Mouse (Mus musculus) kidney, embryonic 15.5 days (tissue): ENCODE measurements at regions not wholly inside any gene's neighbourhood (a gene's known extent, or its start where the extent isn't known, plus 50 kb on each side); places are given as distances from the start of the nearest gene placed in this dataset.

Experiments used
- ATAC-seq: fragments of 200-750 bp; cut with Nextera tagmentation; replicated peaks from 2 replicates; pipeline ENCODE4 v1.8.0; 2017; ENCODE audit warnings: moderate TSS enrichment; ENCODE audit not compliant: low FRiP score
- H3K27ac ChIP-seq: fragments of 300-500 bp; sonication (generic); 2 replicates; pipeline ENCODE4 v1.5.1; 2015; ENCODE audit warnings: mild to moderate bottlenecking, inconsistent platforms
- H3K27me3 ChIP-seq: fragments of 300-500 bp; sonication (generic); 2 replicates; pipeline ENCODE4 v1.6.1; 2015; ENCODE audit warnings: inconsistent platforms
- H3K36me3 ChIP-seq: fragments of 300-500 bp; sonication (generic); 2 replicates; pipeline ENCODE4 v1.6.1; 2015; ENCODE audit warnings: inconsistent platforms
- H3K4me1 ChIP-seq: fragments of 300-500 bp; sonication (generic); 2 replicates; pipeline ENCODE4 v1.6.1; 2015; ENCODE audit warnings: inconsistent platforms
- H3K4me2 ChIP-seq: fragments of 300-500 bp; sonication (generic); 2 replicates; pipeline ENCODE4 v1.6.1; 2015; ENCODE audit warnings: moderate library complexity, mild to moderate bottlenecking, inconsistent platforms
- H3K4me3 ChIP-seq: fragments of 300-500 bp; sonication (generic); replicated peaks from 2 replicates; pipeline ENCODE4 v1.5.1; 2015; ENCODE audit warnings: mild to moderate bottlenecking, inconsistent platforms
- H3K9ac ChIP-seq: fragments of 300-500 bp; sonication (generic); 2 replicates; pipeline ENCODE4 v1.6.1; 2015; ENCODE audit warnings: mild to moderate bottlenecking, inconsistent platforms
- H3K9me3 ChIP-seq: fragments of 300-500 bp; sonication (generic); replicated peaks from 2 replicates; pipeline ENCODE4 v1.6.1; 2016; ENCODE audit warnings: inconsistent platforms
- WGBS: fragments of 180-500 bp; shearing (Covaris S2); methylation state at CpG from one replicate; pipeline ENCODE4 v1.1.7; 2015; ENCODE audit warnings: mixed read lengths; 5-methylcytosine and 5-hydroxymethylcytosine counted together

DNA sequence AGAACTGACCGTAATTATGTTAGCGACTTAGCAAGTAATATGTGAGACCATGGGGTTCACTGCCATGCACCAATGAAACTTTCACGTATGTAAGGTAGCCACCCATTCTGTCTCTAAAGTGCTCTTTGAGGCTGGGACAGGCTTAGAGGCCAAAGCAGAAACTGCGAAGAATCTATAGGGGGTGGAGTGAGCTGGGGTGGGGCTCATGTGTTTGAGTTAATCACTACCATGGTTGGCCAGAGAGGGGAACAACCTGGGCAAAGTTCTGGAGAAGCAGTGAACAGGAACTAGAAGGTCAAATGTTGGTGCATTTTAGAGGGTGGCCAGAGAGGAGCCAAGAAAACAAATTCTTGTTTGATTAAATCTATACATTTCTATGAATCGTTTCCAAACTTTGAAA lies 136.4 kb downstream of the Tmem17 start:
- no peak overlapping the region for H3K9ac ChIP-seq
- H3K27ac ChIP-seq: peak overlapping the region; percentile 37; the same call in 1 of the 2 replicates
- no peaks in the 10 kb centered on the region for H3K9me3 ChIP-seq
- no peaks in the 10 kb centered on the region for H3K36me3 ChIP-seq
- WGBS: 80% methylated on average over 5 of the region's 5 CpGs
- H3K4me3 ChIP-seq: no peak overlapping the region
- 0 out of 2 replicates have a peak, but pooled peaks cover 5% of the 10 kb centered on the region for H3K4me1 ChIP-seq
- no peak overlapping the region for H3K4me2 ChIP-seq
- ATAC-seq: peak; percentile 78
- no peaks in the 10 kb centered on the region for H3K27me3 ChIP-seq

- no peak for ATAC-seq
- Histone ChIP-seq H3K9me3 (no peaks in the 10 kb centered on the region), H3K4me2 (no peak overlapping the region)
These were observed 138.9 kb downstream of the Tmem17 start for GRCm38 (mm10) chr11:22650771-22651170.

GRCm38 (mm10) chr11:22651313-22651712 lies 139.4 kb downstream of the Tmem17 start:
- Histone ChIP-seq H3K9ac (no peak overlapping the region), H3K9me3 (no peaks in the 10 kb centered on the region), H3K4me1 (0 out of 2 replicates have a peak, but pooled peaks cover under 1% of the 10 kb centered on the region), H3K4me3 (no peak overlapping the region), H3K36me3 (no peaks in the 10 kb centered on the region), H3K27me3 (no peaks in the 10 kb centered on the region), H3K27ac (no peak overlapping the region), H3K4me2 (no peak overlapping the region)
- no peak for ATAC-seq
- WGBS: 77% methylated on average over 1 of the region's 1 CpGs

More at GRCm38 (mm10) chr11:22650771-22651170, 138.9 kb downstream of the Tmem17 start:
- Histone ChIP-seq H3K4me1 (0 out of 2 replicates have a peak, but pooled peaks cover 5% of the 10 kb centered on the region), H3K27ac (no peak overlapping the region), H3K36me3 (no peaks in the 10 kb centered on the region), H3K4me3 (no peak overlapping the region), H3K9ac (no peak overlapping the region), H3K27me3 (no peaks in the 10 kb centered on the region)
- WGBS: 90% methylated on average over 10 of the region's 10 CpGs

DNA sequence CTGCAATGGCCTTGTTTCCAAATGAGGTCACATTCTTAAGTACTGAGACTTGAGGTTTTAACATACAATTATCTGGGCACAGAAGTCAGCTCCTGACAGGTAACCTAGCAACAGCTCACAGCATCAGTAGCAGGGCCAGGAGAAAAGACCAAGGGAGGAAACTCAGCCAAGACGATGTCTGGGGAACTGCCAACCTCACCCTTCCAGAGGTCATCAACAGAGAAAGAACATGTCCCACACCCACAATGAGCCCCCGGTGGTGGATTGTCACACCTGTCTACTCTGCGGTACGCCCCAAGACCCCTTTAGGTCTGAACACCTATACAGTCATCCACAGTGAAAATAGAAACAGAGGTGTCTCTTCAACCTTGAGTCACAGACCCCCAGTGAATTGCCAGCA lies 140.0 kb downstream of the Tmem17 start:
- Histone ChIP-seq H3K27me3 (no peaks in the 10 kb centered on the region), H3K4me1 (no peaks in the 10 kb centered on the region), H3K4me3 (no peak overlapping the region), H3K36me3 (no peaks in the 10 kb centered on the region), H3K9ac (no peak overlapping the region), H3K27ac (no peak overlapping the region), H3K4me2 (no peak overlapping the region), H3K9me3 (no peaks in the 10 kb centered on the region)
- no peak for ATAC-seq
- 83% methylated on average over 4 of the region's 4 CpGs for WGBS

DNA sequence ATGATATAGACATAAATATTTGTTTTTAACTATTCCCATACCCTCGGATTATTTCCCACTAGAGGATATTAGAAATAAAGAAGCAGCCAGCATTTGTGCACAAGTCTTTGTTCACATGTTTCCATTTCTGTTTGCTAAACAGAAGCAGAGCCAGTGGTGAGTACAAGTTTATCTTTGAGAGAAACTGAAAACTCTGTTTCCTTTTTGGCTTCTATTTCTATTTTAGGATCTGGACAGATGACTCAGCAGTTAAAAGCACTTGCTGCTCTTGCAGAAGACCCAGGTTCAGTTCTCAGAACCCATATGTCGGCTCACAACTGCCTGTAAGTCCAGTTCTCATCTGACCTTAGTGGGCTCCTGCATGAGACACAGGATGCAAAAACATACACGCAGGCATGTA lies 141.0 kb downstream of the Tmem17 start:
- Histone ChIP-seq H3K4me3 (no peak overlapping the region), H3K4me1 (no peaks in the 10 kb centered on the region), H3K9me3 (no peaks in the 10 kb centered on the region), H3K27ac (no peak overlapping the region), H3K9ac (no peak overlapping the region), H3K27me3 (no peaks in the 10 kb centered on the region), H3K4me2 (no peak overlapping the region), H3K36me3 (no peaks in the 10 kb centered on the region)
- WGBS: 62% methylated on average over 3 of the region's 3 CpGs
- no peak for ATAC-seq

DNA sequence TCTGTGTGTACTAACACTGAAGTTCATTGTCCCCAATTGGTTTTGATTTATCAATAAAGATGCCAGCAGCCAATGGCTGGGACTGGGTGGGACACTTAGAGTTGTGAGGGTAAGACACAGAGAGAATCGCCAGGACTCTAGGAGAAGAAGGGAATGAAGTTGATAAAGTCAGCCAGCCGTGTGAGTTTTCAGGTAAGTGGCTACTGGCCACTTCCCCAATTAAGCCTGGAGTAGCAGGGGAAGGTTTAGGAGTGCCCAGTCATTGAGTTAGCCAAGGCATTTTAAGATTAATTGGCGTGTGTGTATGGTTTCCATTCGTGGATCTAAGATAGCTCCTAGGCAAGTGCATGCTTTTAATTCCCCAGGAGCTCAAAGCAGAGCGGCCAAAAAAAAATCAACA lies 141.5 kb downstream of the Tmem17 start:
- no peak for ATAC-seq

DNA sequence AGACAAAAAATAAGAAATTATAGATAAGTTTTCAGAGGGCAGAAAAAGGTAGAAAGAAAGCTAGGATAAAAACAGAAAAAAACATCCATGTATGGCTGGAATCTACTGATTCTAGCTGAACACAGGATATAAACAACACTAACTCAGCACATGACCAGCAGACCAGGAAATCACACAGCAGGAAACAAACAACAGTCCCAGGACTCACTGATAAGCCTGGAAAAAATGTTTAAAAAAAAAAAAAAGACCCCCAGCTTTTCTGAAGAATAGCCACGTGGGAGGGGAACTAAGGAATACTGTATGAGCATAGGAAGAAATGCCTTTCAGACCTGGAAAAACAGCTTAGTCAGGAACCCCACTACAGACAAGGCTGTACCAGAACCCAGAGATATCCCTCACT lies 145.7 kb downstream of the Tmem17 start:
- no peak for ATAC-seq
- no peak overlapping the region for H3K4me2 ChIP-seq
- WGBS: 50% methylated on average over 1 of the region's 1 CpGs
- no peak overlapping the region for H3K4me3 ChIP-seq
- H3K9me3 ChIP-seq: no peaks in the 10 kb centered on the region
- H3K27ac ChIP-seq: no peak overlapping the region
- no peak overlapping the region for H3K9ac ChIP-seq
- no peaks in the 10 kb centered on the region for H3K36me3 ChIP-seq
- no peaks in the 10 kb centered on the region for H3K27me3 ChIP-seq
- H3K4me1 ChIP-seq: 0 out of 2 replicates have a peak, but pooled peaks cover 8% of the 10 kb centered on the region

More for the DNA sequence above, 141.5 kb downstream of the Tmem17 start:
- Histone ChIP-seq H3K9ac (no peak overlapping the region), H3K4me2 (no peak overlapping the region), H3K9me3 (no peaks in the 10 kb centered on the region), H3K27ac (no peak overlapping the region), H3K27me3 (no peaks in the 10 kb centered on the region), H3K36me3 (no peaks in the 10 kb centered on the region), H3K4me3 (no peak overlapping the region), H3K4me1 (no peaks in the 10 kb centered on the region)
- 84% methylated on average over 5 of the region's 5 CpGs for WGBS

GRCm38 (mm10) chr11:22661072-22661471 lies 149.2 kb downstream of the Tmem17 start:
- no peaks in the 10 kb centered on the region for H3K27me3 ChIP-seq
- H3K4me2 ChIP-seq: no peak overlapping the region
- no peaks in the 10 kb centered on the region for H3K36me3 ChIP-seq
- H3K4me1 ChIP-seq: 0 out of 2 replicates have a peak, but pooled peaks cover 12% of the 10 kb centered on the region
- H3K9me3 ChIP-seq: no peaks in the 10 kb centered on the region
- no peak overlapping the region for H3K9ac ChIP-seq
- H3K27ac ChIP-seq: no peak overlapping the region
- no peak for ATAC-seq
- 52% methylated on average over 5 of the region's 5 CpGs for WGBS
- H3K4me3 ChIP-seq: no peak overlapping the region

DNA sequence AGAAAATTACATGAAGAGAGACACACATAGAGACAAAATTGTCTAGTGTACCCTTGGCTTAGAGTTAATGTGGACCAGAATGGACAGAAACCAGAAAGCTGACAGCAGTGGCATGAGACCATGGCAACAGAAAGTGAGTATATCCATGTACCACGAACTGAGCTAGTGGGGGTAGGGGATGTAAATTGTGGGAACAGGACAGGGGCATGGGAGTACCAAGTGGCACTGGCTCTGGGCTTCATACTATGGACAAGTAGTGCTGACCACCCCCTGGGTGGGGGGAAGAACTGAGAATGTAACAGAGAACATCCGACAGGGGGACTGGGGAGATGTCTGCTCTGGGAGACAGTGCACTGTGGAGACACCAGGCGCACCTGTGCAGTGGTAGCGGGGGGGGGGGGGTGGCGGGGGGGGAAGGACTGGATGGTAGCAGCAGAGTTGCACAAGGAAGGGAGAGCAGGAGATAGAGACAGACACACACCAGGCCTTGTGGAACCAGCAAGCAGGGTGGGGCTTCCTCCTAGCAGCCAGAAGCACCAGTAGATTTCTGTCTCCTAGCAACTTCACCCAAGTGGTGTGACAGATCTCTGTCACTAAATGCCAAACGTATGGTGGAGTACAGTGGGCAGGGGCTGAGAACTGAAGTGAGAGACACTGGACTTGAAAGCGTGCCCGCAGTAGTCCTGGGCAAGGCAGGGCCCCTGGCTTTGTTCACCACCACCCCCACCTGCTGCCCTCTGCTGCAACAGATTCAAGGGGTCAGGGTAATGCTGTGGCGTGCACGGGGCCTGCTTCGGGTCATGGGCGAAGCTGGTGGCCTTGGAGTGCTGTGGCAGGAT lies 150.0 kb downstream of the Tmem17 start:
- Histone ChIP-seq H3K9ac (no peak overlapping the region), H3K27me3 (no peaks in the 10 kb centered on the region)
- ATAC-seq: peak; percentile 40

GRCm38 (mm10) chr11:22665978-22666377 lies 154.1 kb downstream of the Tmem17 start:
- H3K36me3 ChIP-seq: no peaks in the 10 kb centered on the region
- no peaks in the 10 kb centered on the region for H3K27me3 ChIP-seq
- H3K4me2 ChIP-seq: no peak overlapping the region
- no peak overlapping the region for H3K4me3 ChIP-seq
- H3K4me1 ChIP-seq: 0 out of 2 replicates have a peak, but pooled peaks cover 13% of the 10 kb centered on the region
- H3K9ac ChIP-seq: no peak overlapping the region
- no peak overlapping the region for H3K27ac ChIP-seq
- no peaks in the 10 kb centered on the region for H3K9me3 ChIP-seq
- no peak for ATAC-seq
- WGBS: 24% methylated on average over 4 of the region's 4 CpGs

More for the DNA sequence above, 150.0 kb downstream of the Tmem17 start:
- 54% methylated on average over 10 of the region's 12 CpGs for WGBS
- Histone ChIP-seq H3K4me2 (no peak overlapping the region), H3K9me3 (no peaks in the 10 kb centered on the region), H3K36me3 (no peaks in the 10 kb centered on the region), H3K4me1 (0 out of 2 replicates have a peak, but pooled peaks cover 13% of the 10 kb centered on the region), H3K4me3 (no peak overlapping the region), H3K27ac (no peak overlapping the region)

DNA sequence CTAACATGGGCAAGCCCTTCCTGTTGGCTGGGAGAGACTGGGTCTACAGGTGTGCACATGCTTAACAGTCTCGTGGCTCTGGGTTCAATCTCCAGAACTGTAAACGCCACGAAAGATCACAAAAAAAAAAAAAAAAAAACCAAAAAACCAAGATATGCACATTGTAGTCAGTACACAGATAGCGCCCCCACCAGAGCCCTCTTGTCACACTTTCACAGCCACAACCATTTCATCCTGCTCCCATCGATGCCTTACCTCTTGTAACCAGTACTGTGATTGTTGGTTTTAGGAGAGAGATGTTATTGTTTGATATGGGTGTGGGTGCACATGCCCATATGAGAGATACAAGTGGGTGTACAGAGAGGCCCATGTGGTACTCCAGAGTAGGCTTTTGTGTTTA lies 154.5 kb downstream of the Tmem17 start:
- H3K9ac ChIP-seq: no peak overlapping the region
- 0 out of 2 replicates have a peak, but pooled peaks cover 13% of the 10 kb centered on the region for H3K4me1 ChIP-seq
- H3K27ac ChIP-seq: no peak overlapping the region
- H3K4me2 ChIP-seq: no peak overlapping the region
- H3K27me3 ChIP-seq: no peaks in the 10 kb centered on the region
- H3K4me3 ChIP-seq: no peak overlapping the region
- WGBS: 83% methylated on average over 5 of the region's 5 CpGs
- ATAC-seq: no peak
- H3K36me3 ChIP-seq: no peaks in the 10 kb centered on the region
- no peaks in the 10 kb centered on the region for H3K9me3 ChIP-seq

DNA sequence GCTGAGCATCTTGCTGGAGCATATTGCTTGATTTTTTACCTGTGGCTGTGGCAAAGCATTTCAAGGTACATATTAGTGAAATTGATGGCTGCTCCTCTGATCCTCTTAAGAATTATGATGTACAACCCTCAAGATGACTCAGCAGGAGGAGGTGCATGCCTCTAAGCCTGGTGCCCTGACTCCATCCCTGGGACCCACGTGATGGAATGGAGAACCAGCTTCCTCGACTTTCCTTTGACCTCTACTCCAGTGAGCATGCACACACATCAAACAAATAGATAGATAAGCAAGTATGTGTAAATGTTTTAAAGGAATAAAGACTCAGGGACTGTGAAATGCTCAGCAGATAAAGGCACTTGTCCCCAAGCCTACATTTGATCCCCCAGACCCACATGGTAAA lies 156.3 kb downstream of the Tmem17 start:
- Histone ChIP-seq H3K27me3 (no peaks in the 10 kb centered on the region), H3K9me3 (no peaks in the 10 kb centered on the region), H3K4me3 (no peak overlapping the region), H3K9ac (no peak overlapping the region), H3K36me3 (no peaks in the 10 kb centered on the region), H3K4me1 (0 out of 2 replicates have a peak, but pooled peaks cover 5% of the 10 kb centered on the region), H3K4me2 (no peak overlapping the region), H3K27ac (no peak overlapping the region)
- no peak for ATAC-seq
- WGBS: 53% methylated on average over 2 of the region's 2 CpGs
